Mouse (Mus musculus) limb, embryonic 11.5 days (tissue): ENCODE results near the gene Bcdin3d. TPM values are rescaled to one million over a fixed set of nuclear protein-coding genes. Genes with fewer than 3 reads are reported as not detected.
"Not testable (repeated sequence)": the region's sequence is repeated elsewhere in the genome, so short reads cannot be mapped to it uniquely, and the experiment has no call there.

Experiments used
- ATAC-seq: fragments of 200-750 bp; cut with Nextera tagmentation; 2 replicates; pipeline ENCODE4 v1.8.0; 2017; ENCODE audit warnings: low read depth; ENCODE audit not compliant: insufficient number of reproducible peaks, low FRiP score, low TSS enrichment
- DNase-seq: peaks from one replicate; pipeline ENCODE4 v3.0.0-alpha.2; 2015; ENCODE audit warnings: low spot score
- H3K27ac ChIP-seq: fragments of 300-500 bp; sonication (generic); replicated peaks from 2 replicates; pipeline ENCODE4 v1.5.1; 2014; ENCODE audit warnings: low read depth, mild to moderate bottlenecking, low read length
- H3K27me3 ChIP-seq: fragments of 300-500 bp; sonication (generic); 2 replicates; pipeline ENCODE4 v1.6.1; 2014; ENCODE audit warnings: mild to moderate bottlenecking, low read length, mixed read lengths; ENCODE audit not compliant: control insufficient read depth, insufficient read depth
- H3K36me3 ChIP-seq: fragments of 300-500 bp; sonication (generic); 2 replicates; pipeline ENCODE4 v1.6.1; 2014; ENCODE audit warnings: mild to moderate bottlenecking, low read length, moderate library complexity, mixed read lengths; ENCODE audit not compliant: control insufficient read depth, insufficient read depth
- H3K4me1 ChIP-seq: fragments of 300-500 bp; sonication (generic); 2 replicates; pipeline ENCODE4 v1.6.1; 2014; ENCODE audit warnings: low read length, mixed read lengths; ENCODE audit not compliant: control insufficient read depth, insufficient read depth
- H3K4me2 ChIP-seq: fragments of 300-500 bp; sonication (generic); 2 replicates; pipeline ENCODE4 v1.6.1; 2014; ENCODE audit warnings: low read depth, mild to moderate bottlenecking, moderate library complexity; ENCODE audit not compliant: severe bottlenecking
- H3K4me3 ChIP-seq: fragments of 300-500 bp; sonication (generic); 2 replicates; pipeline ENCODE4 v1.5.1; 2014; ENCODE audit warnings: low read depth, low read length
- H3K9ac ChIP-seq: fragments of 300-500 bp; sonication (generic); 2 replicates; pipeline ENCODE4 v1.6.1; 2014; ENCODE audit warnings: mild to moderate bottlenecking, low read length
- H3K9me3 ChIP-seq: fragments of 300-500 bp; sonication (generic); 2 replicates; pipeline ENCODE4 v1.6.1; 2016; ENCODE audit warnings: low read length; ENCODE audit not compliant: control insufficient read depth
- WGBS: fragments of 180-500 bp; shearing (Covaris S2); extraction: QIAGEN DNeasy Blood & Tissue Kit; methylation state at CpG from one replicate; pipeline ENCODE4 v1.1.7; 2014; 5-methylcytosine and 5-hydroxymethylcytosine counted together
- polyA plus RNA-seq: library from polyadenylated mRNA; unstranded; fragments of >200 nt; fragmentation: Nextera tagmentation; extraction: Ambion mirVana; gene quantifications from 2 replicates; pipeline ENCODE4 v1.2.1, GENCODE M21; 2014

Bcdin3d gene
- polyA plus RNA-seq, 1 experiment from 2014 or later: 17.8 TPM

GRCm38 (mm10) chr15:99454585-99455279 lies 19.8 kb downstream of the Bcdin3d start:
- 85% methylated on average over 7 of the region's 7 CpGs for WGBS
- no peaks in the 10 kb centered on the region for H3K9me3 ChIP-seq
- H3K4me3 ChIP-seq: no peak overlapping the region
- peaks cover 23% of the 10 kb centered on the region for H3K4me1 ChIP-seq
- ATAC-seq: no peak
- no peak overlapping the region for H3K27ac ChIP-seq
- DNase-seq: no peak
- no peak overlapping the region for H3K4me2 ChIP-seq
- no peaks in the 10 kb centered on the region for H3K36me3 ChIP-seq
- no peaks in the 10 kb centered on the region for H3K27me3 ChIP-seq
- H3K9ac ChIP-seq: no peak overlapping the region

DNA sequence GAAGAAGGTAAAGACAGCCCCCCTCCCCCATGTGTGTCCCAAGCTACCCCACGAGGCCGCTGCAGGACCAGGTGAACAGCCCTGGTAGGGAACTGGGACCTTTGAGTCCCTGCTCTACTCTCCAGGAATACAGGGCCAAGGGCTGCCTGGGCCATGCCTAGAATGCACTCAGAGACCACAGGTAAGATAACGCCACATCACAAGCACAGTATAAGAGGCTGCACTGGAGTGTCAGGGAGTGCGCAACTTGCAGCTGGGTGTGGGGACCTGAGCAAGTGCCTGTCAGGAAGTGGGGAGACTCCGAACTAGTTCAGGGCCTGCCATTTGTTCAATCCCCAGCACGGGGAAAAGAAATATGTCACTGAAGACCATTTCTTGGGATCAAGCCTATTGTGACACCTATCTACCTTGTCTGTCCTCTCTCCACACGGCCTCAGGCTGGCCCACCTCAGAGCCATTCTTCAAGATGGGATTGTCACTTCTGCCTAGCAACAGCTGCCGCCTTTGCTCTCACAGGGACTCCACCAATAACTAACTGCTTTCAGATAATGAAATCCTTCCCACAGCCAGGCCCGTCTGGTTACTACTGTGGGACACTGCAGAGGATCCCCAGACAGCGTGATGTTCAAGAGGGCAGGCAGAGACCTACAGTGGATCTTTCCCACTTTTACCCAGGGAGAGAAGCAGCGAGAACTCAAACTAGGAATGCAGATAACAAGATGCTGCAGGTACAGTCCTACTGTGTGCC lies 21.2 kb downstream of the Bcdin3d start:
- Histone ChIP-seq H3K4me2 (no peak overlapping the region), H3K4me1 (peaks cover 18% of the 10 kb centered on the region), H3K27me3 (no peaks in the 10 kb centered on the region), H3K4me3 (no peak overlapping the region), H3K9me3 (no peaks in the 10 kb centered on the region), H3K36me3 (no peaks in the 10 kb centered on the region; the same call in 1 of the 2 replicates), H3K9ac (no peak overlapping the region), H3K27ac (no peak overlapping the region)
- 75% methylated on average over 11 of the region's 11 CpGs for WGBS
- no peak for ATAC-seq
- no peak for DNase-seq

GRCm38 (mm10) chr15:99449751-99450280 lies 24.7 kb downstream of the Bcdin3d start:
- Histone ChIP-seq H3K27me3 (no peaks in the 10 kb centered on the region), H3K4me3 (no peak overlapping the region), H3K9ac (no peak overlapping the region), H3K27ac (no peak overlapping the region; the same call in 1 of the 2 replicates), H3K9me3 (no peaks in the 10 kb centered on the region), H3K36me3 (no peaks in the 10 kb centered on the region; the same call in 1 of the 2 replicates), H3K4me1 (0 out of 2 replicates have a peak, but pooled peaks cover 4% of the 10 kb centered on the region), H3K4me2 (no peak overlapping the region)
- ATAC-seq: no peak
- DNase-seq: no peak
- WGBS: 83% methylated on average over 8 of the region's 8 CpGs

- no peak for DNase-seq
- no peak overlapping the region for H3K4me3 ChIP-seq
- H3K4me2 ChIP-seq: no peak overlapping the region
- H3K27me3 ChIP-seq: no peaks in the 10 kb centered on the region
- no peak for ATAC-seq
- H3K36me3 ChIP-seq: no peaks in the 10 kb centered on the region; the same call in 1 of the 2 replicates
- H3K4me1 ChIP-seq: 0 out of 2 replicates have a peak, but pooled peaks cover 4% of the 10 kb centered on the region
- H3K27ac ChIP-seq: peak overlapping the region; percentile 16; the same call in 1 of the 2 replicates
- H3K9me3 ChIP-seq: no peaks in the 10 kb centered on the region
- 59% methylated on average over 9 of the region's 9 CpGs for WGBS
- H3K9ac ChIP-seq: peak overlapping the region; percentile 22; the same call in 1 of the 2 replicates
These were observed 25.3 kb downstream of the Bcdin3d start for GRCm38 (mm10) chr15:99449131-99449750.

DNA sequence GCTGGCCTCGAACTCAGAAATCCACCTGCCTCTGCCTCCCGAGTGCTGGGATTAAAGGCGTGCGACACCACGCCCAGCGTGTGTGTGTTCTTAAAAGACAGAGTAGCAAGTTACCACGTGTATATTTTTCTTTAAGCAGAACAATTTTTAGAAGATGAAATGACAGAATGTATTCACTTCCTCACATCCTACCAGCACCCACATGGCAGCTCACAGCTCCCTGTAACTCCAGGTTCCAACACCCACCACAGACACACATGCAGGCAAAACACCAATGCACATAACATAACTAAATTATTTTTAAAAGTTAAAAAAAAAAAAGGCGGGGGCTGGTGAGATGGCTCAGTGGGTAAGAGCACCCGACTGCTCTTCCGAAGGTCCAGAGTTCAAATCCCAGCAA lies 28.4 kb downstream of the Bcdin3d start:
- H3K27me3 ChIP-seq, H3K9ac ChIP-seq, ATAC-seq, H3K27ac ChIP-seq, H3K9me3 ChIP-seq, H3K36me3 ChIP-seq, H3K4me3 ChIP-seq, DNase-seq, H3K4me2 ChIP-seq, H3K4me1 ChIP-seq: not testable (repeated sequence)
- WGBS: 89% methylated on average over 10 of the region's 10 CpGs

DNA sequence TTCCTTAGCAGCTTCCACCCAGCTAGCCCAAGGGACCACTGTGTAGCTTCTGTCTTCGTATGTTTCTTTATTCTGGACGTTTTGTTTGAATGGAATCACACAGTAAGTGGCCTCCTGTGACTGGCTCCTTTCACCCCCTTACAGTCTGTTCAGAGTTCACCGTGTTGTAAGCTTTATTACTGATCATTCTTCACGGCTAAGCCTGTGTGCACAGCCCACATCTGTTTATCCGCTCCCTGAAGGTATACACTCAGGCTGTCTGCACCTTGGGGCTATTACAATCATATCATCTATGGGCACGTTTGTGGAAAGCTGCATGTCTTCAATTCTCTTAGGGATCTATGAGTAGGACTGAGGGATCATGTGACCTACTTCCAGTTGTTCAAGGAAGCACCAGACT lies 29.0 kb downstream of the Bcdin3d start:
- ATAC-seq (no peak), DNase-seq (no peak)
- Histone ChIP-seq H3K9me3 (no peaks in the 10 kb centered on the region), H3K4me2 (no peak overlapping the region), H3K36me3 (no peaks in the 10 kb centered on the region; the same call in 1 of the 2 replicates), H3K27me3 (no peaks in the 10 kb centered on the region), H3K27ac (no peak overlapping the region), H3K9ac (no peak overlapping the region), H3K4me1 (peaks cover 8% of the 10 kb centered on the region), H3K4me3 (no peak overlapping the region)
- WGBS: 81% methylated on average over 6 of the region's 6 CpGs

DNA sequence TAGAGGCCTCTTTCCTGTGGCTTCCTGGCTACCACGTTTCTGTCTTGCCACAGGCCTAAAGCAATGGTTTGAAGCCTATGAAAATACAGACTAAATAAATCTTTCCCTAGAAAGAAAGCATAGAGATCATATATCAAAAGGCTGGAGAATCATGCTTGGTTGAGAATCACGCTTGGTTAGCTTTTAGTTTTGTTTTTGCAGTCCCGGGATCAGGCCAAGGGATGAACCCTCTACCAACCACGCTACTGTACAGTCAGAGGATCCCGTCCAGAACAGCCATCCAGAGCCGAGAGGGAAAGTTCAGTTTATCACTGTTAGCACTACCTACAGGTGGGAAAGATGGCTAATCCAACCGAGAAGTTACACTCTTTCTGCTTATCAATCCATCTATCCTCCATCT lies 32.2 kb downstream of the Bcdin3d start:
- Histone ChIP-seq H3K4me2 (no peak overlapping the region), H3K4me1 (peaks cover 13% of the 10 kb centered on the region), H3K9ac (no peak overlapping the region), H3K27ac (no peak overlapping the region), H3K27me3 (no peaks in the 10 kb centered on the region), H3K36me3 (no peaks in the 10 kb centered on the region; the same call in 1 of the 2 replicates), H3K9me3 (no peaks in the 10 kb centered on the region), H3K4me3 (no peak overlapping the region)
- no peak for DNase-seq
- 79% methylated on average over 7 of the region's 7 CpGs for WGBS
- no peak for ATAC-seq

GRCm38 (mm10) chr15:99440816-99441457 lies 33.6 kb downstream of the Bcdin3d start:
- Histone ChIP-seq H3K27ac (0 out of 2 replicates have a peak overlapping the region, but pooled peaks have one; percentile 21), H3K4me3 (no peak overlapping the region), H3K9me3 (no peaks in the 10 kb centered on the region), H3K36me3 (no peaks in the 10 kb centered on the region; the same call in 1 of the 2 replicates), H3K27me3 (no peaks in the 10 kb centered on the region), H3K4me2 (no peak overlapping the region), H3K4me1 (peaks cover 17% of the 10 kb centered on the region), H3K9ac (peak overlapping the region; percentile 22; the same call in 1 of the 2 replicates)
- ATAC-seq (no peak), DNase-seq (no peak)
- WGBS: 77% methylated on average over 8 of the region's 8 CpGs
